Mouse (Mus musculus): ENCODE data around the gene Prps1l3.

GRCm38 (mm10) chr12:57184401-57185147 is 45.6 kb upstream of the Prps1l3 start:
- TF ChIP-seq CTCF (IDR thresholded peaks at IDR 0.05) (peak; percentile 28), EP300 (IDR thresholded peaks at IDR 0.05) (no peak)

All from lung, postnatal 0 days (tissue).